Mouse (Mus musculus) kidney, embryonic 15.5 days (tissue): ENCODE data around the gene Rtraf. TPM values are rescaled to one million over a fixed set of nuclear protein-coding genes. Genes with fewer than 3 reads are reported as not detected.

ENCODE experiments used
- ATAC-seq: fragments of 200-750 bp; cut with Nextera tagmentation; replicated peaks from 2 replicates; pipeline ENCODE4 v1.8.0; 2017; ENCODE audit warnings: moderate TSS enrichment; ENCODE audit not compliant: low FRiP score
- H3K27ac ChIP-seq: fragments of 300-500 bp; sonication (generic); 2 replicates; pipeline ENCODE4 v1.5.1; 2015; ENCODE audit warnings: mild to moderate bottlenecking, inconsistent platforms
- H3K27me3 ChIP-seq: fragments of 300-500 bp; sonication (generic); 2 replicates; pipeline ENCODE4 v1.6.1; 2015; ENCODE audit warnings: inconsistent platforms
- H3K36me3 ChIP-seq: fragments of 300-500 bp; sonication (generic); 2 replicates; pipeline ENCODE4 v1.6.1; 2015; ENCODE audit warnings: inconsistent platforms
- H3K4me1 ChIP-seq: fragments of 300-500 bp; sonication (generic); 2 replicates; pipeline ENCODE4 v1.6.1; 2015; ENCODE audit warnings: inconsistent platforms
- H3K4me2 ChIP-seq: fragments of 300-500 bp; sonication (generic); 2 replicates; pipeline ENCODE4 v1.6.1; 2015; ENCODE audit warnings: moderate library complexity, mild to moderate bottlenecking, inconsistent platforms
- H3K4me3 ChIP-seq: fragments of 300-500 bp; sonication (generic); replicated peaks from 2 replicates; pipeline ENCODE4 v1.5.1; 2015; ENCODE audit warnings: mild to moderate bottlenecking, inconsistent platforms
- H3K9ac ChIP-seq: fragments of 300-500 bp; sonication (generic); 2 replicates; pipeline ENCODE4 v1.6.1; 2015; ENCODE audit warnings: mild to moderate bottlenecking, inconsistent platforms
- H3K9me3 ChIP-seq: fragments of 300-500 bp; sonication (generic); replicated peaks from 2 replicates; pipeline ENCODE4 v1.6.1; 2016; ENCODE audit warnings: inconsistent platforms
- whole genome bisulfite sequencing: fragments of 180-500 bp; shearing (Covaris S2); methylation state at CpG from one replicate; pipeline ENCODE4 v1.1.7; 2015; ENCODE audit warnings: mixed read lengths; 5-methylcytosine and 5-hydroxymethylcytosine counted together
- polyA plus RNA-seq: library from polyadenylated mRNA; unstranded; fragments of >200 nt; fragmentation: Nextera tagmentation; extraction: Ambion mirVana; gene quantifications from 2 replicates; pipeline ENCODE4 v1.2.1, GENCODE M21; 2015

Rtraf gene
- polyA plus RNA-seq, 1 experiment from 2014 or later, result 211 TPM

DNA sequence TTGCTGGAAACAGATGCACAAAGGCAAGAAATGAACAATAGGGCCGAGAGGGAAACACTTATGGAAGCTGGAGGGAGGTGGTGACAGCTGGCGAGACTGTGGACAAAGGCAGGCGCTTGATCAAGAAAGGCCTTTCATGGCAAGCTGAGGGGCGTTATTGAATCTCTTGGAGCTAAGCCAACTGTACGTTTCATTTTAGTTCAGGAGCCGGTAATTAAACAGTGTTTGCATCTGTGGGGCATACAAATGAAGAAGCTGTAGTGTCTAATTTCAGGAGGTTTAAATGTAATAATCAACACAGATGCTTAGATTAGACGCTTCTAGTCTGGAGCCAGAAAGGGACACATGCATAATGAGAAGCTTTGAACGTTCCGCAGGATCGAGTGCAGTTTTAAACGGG, 1.9 kb upstream of the Rtraf start:
- no peak for ATAC-seq
- no peaks in the 10 kb centered on the region for H3K9me3 ChIP-seq
- H3K36me3 ChIP-seq, result peaks cover 13% of the 10 kb centered on the region
- H3K27me3 ChIP-seq, result peaks cover 14% of the 10 kb centered on the region; the same call in 1 of the 2 replicates
- no peak overlapping the region for H3K27ac ChIP-seq
- no peak overlapping the region for H3K4me2 ChIP-seq
- peaks cover 15% of the 10 kb centered on the region for H3K4me1 ChIP-seq
- 79% methylated on average over 11 of the region's 11 CpGs for WGBS
- H3K4me3 ChIP-seq, result no peak overlapping the region
- H3K9ac ChIP-seq, result no peak overlapping the region

DNA sequence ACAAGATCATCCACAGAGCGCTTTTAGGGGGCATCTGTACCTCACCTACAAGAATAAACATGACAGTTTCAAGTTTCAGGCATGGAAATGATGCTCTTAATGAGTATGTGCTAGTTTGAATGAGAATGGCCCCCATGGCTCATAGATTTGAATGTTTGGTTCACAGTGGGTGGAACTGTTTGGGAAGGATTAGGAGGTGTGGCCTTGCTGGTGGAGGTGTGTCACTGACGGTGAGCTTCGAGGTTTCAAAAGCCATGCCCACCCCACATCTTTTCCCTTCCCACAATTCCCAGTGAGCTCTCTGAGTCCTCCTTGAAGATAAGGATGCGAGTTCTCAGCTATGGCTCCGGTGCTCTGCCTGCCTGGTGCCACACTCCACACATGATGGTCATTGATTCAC, 1.9 kb downstream of the Rtraf start:
- H3K4me2 ChIP-seq, result no peak overlapping the region
- peaks cover 15% of the 10 kb centered on the region for H3K4me1 ChIP-seq
- no peak overlapping the region for H3K9ac ChIP-seq
- H3K4me3 ChIP-seq, result no peak overlapping the region
- H3K27me3 ChIP-seq, result no peaks in the 10 kb centered on the region
- 95% methylated on average over 5 of the region's 5 CpGs for WGBS
- no peaks in the 10 kb centered on the region for H3K9me3 ChIP-seq
- no peak for ATAC-seq
- peaks cover 37% of the 10 kb centered on the region for H3K36me3 ChIP-seq
- H3K27ac ChIP-seq, result no peak overlapping the region

DNA sequence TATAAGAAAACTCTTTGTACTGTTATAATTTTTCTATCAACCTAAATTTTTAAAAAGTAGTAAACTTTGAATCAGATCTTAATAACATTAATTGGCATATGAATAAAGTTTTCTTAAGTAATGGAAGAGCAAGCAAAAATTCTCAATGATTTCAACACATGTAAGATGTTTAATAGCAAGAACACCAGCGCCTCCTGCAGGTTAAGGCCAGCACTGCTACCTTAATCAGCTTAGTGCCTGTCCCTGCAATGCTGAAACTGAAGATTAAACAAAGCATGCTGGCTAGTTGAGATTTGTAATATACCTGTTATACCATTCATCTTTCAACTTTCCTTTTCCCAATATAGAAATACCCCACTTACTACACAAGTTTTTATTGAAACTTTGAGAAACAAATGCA, 5.7 kb downstream of the Rtraf start:
- Histone ChIP-seq H3K36me3 (peaks cover 75% of the 10 kb centered on the region), H3K27me3 (no peaks in the 10 kb centered on the region), H3K9me3 (no peaks in the 10 kb centered on the region), H3K4me1 (peaks cover 6% of the 10 kb centered on the region), H3K4me3 (no peak overlapping the region), H3K4me2 (no peak overlapping the region), H3K9ac (no peak overlapping the region), H3K27ac (no peak overlapping the region)
- ATAC-seq, result no peak
- 13% methylated on average over 1 of the region's 1 CpGs for WGBS

DNA sequence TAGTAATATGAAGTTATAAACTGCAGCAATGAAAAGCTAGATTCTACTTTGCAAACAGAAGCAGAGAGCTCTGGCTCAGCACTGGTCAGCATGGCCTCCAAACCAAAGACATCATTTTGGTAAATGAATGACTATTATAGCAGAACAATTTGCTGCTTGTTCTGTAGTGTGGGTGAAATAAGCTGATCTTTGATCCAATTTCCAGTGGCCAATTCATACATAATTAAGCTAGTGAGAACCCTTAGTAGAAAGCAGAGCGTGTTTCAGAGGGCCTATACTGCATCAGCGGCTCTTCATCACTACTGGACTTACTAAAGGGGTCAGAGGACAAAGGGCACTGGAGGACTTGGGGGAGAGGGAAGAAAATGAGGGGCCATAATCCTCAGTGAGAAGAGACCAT, 10.6 kb downstream of the Rtraf start:
- Histone ChIP-seq H3K4me3 (no peak overlapping the region), H3K4me2 (no peak overlapping the region), H3K27ac (no peak overlapping the region), H3K9ac (no peak overlapping the region), H3K9me3 (no peaks in the 10 kb centered on the region), H3K36me3 (peaks cover 78% of the 10 kb centered on the region), H3K27me3 (no peaks in the 10 kb centered on the region), H3K4me1 (no peaks in the 10 kb centered on the region)
- ATAC-seq, result no peak
- 92% methylated on average over 2 of the region's 2 CpGs for WGBS

DNA sequence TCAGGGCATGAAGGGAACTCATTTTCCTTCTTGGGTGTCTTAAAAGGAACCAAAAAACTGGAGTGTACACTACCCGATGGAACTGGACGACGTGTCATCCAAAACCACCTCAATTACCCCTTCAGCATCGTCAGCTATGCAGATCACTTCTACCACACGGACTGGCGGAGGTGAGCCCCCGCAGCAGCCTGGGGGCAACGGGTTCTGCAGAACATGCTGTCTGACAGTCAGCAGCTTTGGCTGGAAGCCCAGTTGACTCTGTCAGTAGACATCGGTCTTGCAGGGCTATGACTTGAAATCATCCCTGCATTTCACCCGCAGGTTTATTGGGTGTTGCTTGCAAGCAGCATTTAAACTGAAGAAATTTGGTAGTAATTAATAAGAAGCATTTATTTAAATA, 13.7 kb downstream of the Rtraf start:
- WGBS, result 80% methylated on average over 10 of the region's 10 CpGs
- ATAC-seq, result no peak

DNA sequence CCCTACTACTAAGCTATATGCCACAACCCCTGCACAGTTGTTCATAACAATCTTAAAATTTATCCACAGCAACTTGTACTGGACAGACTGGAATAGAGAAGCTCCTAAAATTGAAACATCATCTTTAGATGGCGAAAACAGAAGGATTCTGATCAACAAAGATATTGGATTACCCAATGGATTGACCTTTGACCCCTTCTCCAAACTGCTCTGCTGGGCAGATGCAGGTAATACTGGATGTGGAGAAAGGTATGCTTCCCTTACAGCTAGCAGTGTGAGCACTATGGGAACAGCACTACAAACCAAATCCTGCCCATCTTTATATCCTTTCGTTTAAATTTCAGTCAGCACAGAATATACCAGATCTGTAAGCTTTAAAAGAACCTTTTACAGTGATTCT, 15.8 kb downstream of the Rtraf start:
- Histone ChIP-seq H3K27ac (no peak overlapping the region), H3K27me3 (no peaks in the 10 kb centered on the region), H3K4me1 (no peaks in the 10 kb centered on the region), H3K4me2 (no peak overlapping the region), H3K9ac (no peak overlapping the region), H3K4me3 (no peak overlapping the region), H3K36me3 (peaks cover 66% of the 10 kb centered on the region), H3K9me3 (no peaks in the 10 kb centered on the region)
- no peak for ATAC-seq
- WGBS, result 84% methylated on average over 2 of the region's 2 CpGs

More for the DNA sequence above, 13.7 kb downstream of the Rtraf start:
- no peaks in the 10 kb centered on the region for H3K9me3 ChIP-seq
- no peak overlapping the region for H3K9ac ChIP-seq
- no peak overlapping the region for H3K27ac ChIP-seq
- peaks cover 70% of the 10 kb centered on the region for H3K36me3 ChIP-seq
- H3K4me1 ChIP-seq, result no peaks in the 10 kb centered on the region
- no peak overlapping the region for H3K4me2 ChIP-seq
- no peak overlapping the region for H3K4me3 ChIP-seq
- H3K27me3 ChIP-seq, result no peaks in the 10 kb centered on the region

DNA sequence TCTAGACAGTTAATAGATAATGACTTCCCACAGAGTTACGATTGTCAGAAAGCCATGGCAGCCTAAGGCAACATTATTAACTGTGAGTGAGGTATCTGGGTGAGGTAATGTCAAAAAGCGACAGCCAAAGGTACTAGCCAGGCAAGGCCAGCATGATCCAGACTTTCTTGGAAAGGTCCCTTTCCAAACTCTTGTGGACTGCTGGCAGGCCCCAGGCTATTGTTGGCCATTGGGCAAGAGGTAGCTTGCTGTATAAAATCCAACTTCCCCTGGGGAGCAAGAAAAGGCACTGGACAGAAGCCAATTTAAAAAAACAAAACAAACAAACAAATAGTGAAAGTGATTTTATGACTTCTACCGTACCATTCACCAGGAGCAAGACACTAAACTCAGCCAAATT, 16.3 kb downstream of the Rtraf start:
- 85% methylated on average over 3 of the region's 3 CpGs for WGBS
- no peak overlapping the region for H3K4me3 ChIP-seq
- no peak overlapping the region for H3K9ac ChIP-seq
- H3K27ac ChIP-seq, result no peak overlapping the region
- H3K4me2 ChIP-seq, result no peak overlapping the region
- no peaks in the 10 kb centered on the region for H3K4me1 ChIP-seq
- ATAC-seq, result no peak
- no peaks in the 10 kb centered on the region for H3K9me3 ChIP-seq
- peaks cover 66% of the 10 kb centered on the region for H3K36me3 ChIP-seq
- no peaks in the 10 kb centered on the region for H3K27me3 ChIP-seq

DNA sequence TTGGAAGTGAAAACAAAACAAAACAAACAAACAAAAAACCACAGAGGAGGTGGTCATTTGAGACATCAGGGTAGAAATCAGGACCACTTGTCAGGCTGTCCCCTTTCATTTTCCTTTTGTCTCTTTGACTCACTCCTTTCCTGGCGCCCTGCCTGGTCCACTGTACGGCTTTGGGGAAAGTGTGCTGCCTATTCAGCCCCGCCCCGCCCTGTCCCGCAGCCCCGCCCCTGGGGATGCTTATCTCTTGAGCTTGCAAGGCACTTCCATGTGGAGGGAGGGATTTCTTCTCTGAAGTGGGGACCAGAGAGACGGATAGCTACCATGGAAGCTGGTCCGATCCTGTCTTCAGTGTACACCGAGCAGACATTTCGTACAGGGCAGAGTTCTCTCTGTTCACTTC, 20.0 kb downstream of the Rtraf start:
- H3K36me3 ChIP-seq, result peaks cover 75% of the 10 kb centered on the region
- H3K4me2 ChIP-seq, result no peak overlapping the region
- no peak for ATAC-seq
- no peaks in the 10 kb centered on the region for H3K27me3 ChIP-seq
- WGBS, result 77% methylated on average over 10 of the region's 10 CpGs
- H3K27ac ChIP-seq, result no peak overlapping the region
- no peak overlapping the region for H3K4me3 ChIP-seq
- H3K9me3 ChIP-seq, result no peaks in the 10 kb centered on the region
- no peaks in the 10 kb centered on the region for H3K4me1 ChIP-seq
- H3K9ac ChIP-seq, result no peak overlapping the region

DNA sequence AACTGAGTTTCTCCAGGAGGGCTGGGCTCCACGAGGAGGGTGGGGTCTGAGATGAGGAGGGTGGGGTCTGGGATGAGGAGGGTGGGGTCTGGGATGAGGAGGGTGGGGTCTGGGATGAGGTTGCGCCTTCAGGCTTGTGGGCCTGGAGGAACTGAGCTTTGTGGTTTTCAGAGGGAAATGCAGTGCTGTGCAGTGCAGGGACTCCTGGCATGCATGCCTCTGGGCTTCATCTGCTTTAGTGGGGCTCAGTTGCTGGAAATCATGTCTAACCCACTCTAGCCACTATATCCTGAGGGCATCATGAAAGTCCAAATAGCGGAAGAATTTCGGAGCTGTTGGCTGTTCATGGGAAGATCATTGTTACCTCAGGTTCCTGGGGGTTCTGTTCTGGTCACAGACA, 20.4 kb downstream of the Rtraf start:
- no peak overlapping the region for H3K9ac ChIP-seq
- no peaks in the 10 kb centered on the region for H3K4me1 ChIP-seq
- H3K36me3 ChIP-seq, result peaks cover 79% of the 10 kb centered on the region
- no peak overlapping the region for H3K4me2 ChIP-seq
- ATAC-seq, result no peak
- no peak overlapping the region for H3K27ac ChIP-seq
- no peaks in the 10 kb centered on the region for H3K9me3 ChIP-seq
- WGBS, result 71% methylated on average over 4 of the region's 4 CpGs
- no peaks in the 10 kb centered on the region for H3K27me3 ChIP-seq
- H3K4me3 ChIP-seq, result no peak overlapping the region

DNA sequence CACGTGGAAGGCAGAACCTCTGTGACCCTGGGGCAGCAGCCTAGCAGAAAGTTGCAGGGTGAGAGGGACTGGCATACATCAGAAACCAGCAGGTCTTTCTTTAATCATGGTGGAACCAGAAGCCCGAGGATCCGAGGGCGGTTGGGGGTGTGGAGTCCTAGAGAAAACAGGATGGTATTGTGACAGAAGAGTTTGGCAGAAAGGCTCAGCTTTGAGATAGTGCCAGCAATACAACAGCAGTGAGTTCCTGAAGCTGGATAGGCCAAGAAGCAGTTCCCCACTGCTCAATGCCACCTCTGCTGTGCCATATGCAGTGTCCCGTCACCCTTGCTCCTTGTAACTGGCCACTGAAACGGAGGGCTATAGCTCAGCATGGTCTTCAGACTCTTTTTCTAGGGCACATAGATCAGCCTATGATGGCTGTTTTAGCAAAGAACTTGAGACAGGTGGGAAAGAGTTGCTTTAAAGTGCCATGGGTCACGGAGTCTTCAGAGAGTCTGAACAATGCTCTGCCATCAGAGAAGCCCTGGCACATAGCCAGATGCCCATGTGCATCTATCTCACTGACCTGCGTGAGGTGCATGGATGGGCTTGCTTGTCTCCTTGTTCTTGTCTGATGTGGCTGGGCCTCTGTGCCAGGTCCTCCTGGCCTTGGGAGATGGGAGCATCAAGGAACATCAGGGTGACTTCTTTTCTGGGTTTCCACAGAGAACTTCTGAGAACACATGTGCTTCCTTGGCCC, 22.0 kb downstream of the Rtraf start:
- H3K4me3 ChIP-seq, result no peak overlapping the region
- peaks cover 87% of the 10 kb centered on the region for H3K36me3 ChIP-seq
- no peak for ATAC-seq
- H3K27me3 ChIP-seq, result no peaks in the 10 kb centered on the region
- no peak overlapping the region for H3K9ac ChIP-seq
- no peaks in the 10 kb centered on the region for H3K4me1 ChIP-seq
- H3K4me2 ChIP-seq, result no peak overlapping the region
- H3K9me3 ChIP-seq, result no peaks in the 10 kb centered on the region
- 84% methylated on average over 8 of the region's 8 CpGs for WGBS
- H3K27ac ChIP-seq, result no peak overlapping the region

DNA sequence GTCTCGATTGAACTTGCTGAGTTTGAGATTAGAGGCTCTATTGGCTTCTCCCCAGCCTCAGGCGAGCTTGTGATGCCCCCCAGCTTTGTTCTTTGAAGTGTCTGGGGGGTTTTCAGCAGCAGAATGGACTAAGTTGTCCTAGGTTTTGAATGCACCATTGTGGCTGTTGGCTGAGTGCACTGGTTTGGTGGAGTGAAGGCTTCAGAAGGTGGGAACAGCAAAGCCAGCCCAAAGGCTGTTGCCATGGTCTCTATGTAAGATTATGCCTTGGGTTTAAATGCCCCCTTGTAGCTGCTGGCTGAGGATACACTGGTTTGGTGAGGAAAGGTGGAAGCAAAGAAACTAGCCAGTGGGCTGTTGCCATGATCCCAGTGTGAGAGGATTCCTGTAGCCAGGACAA, 23.1 kb downstream of the Rtraf start:
- Histone ChIP-seq H3K36me3 (peaks cover 80% of the 10 kb centered on the region), H3K27me3 (no peaks in the 10 kb centered on the region), H3K4me3 (no peak overlapping the region), H3K9me3 (no peaks in the 10 kb centered on the region), H3K4me1 (no peaks in the 10 kb centered on the region), H3K9ac (no peak overlapping the region), H3K4me2 (no peak overlapping the region), H3K27ac (no peak overlapping the region)
- 66% methylated on average over 2 of the region's 2 CpGs for WGBS
- ATAC-seq, result no peak

DNA sequence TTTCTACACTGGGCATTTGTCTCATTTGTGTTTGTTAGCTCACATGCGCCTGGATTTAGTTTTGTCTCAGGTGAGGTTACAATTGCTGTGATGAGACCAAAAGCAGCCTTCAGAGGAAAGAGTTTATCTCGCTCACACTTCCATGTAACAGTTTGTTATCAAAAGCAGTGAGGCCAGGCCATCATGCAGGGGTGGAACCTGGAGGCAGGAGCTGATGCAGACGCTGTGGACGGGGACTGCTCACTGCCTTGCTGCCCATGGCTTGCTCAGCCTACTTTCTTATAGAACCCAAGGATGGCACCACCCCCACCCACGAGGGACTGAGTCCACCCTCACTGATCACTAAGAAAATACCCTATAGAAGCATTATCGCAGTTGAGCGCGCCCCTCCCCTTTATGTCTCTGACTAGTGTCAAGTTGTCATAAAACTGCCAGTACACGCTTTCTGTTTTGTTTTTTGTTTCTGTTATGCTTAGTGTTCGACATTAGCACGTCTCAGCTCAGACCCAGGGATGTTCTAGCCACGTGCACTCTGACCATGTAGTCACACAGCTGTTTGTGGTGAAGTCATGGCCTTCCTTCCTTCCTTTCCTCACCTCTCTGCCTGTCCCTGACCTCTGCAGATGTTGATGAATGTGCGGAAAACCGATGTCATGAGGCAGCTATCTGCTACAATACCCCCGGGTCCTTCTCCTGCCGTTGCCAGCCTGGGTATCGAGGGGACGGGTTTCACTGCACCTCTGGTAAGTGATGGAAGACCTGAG, 26.9 kb downstream of the Rtraf start:
- H3K9ac ChIP-seq, result no peak overlapping the region
- no peak overlapping the region for H3K4me2 ChIP-seq
- no peaks in the 10 kb centered on the region for H3K27me3 ChIP-seq
- H3K4me1 ChIP-seq, result no peaks in the 10 kb centered on the region
- no peaks in the 10 kb centered on the region for H3K9me3 ChIP-seq
- H3K36me3 ChIP-seq, result peaks cover 63% of the 10 kb centered on the region
- H3K27ac ChIP-seq, result no peak overlapping the region
- 77% methylated on average over 18 of the region's 18 CpGs for WGBS
- peak; percentile 25; the same call in 1 of the 2 replicates for ATAC-seq
- H3K4me3 ChIP-seq, result no peak overlapping the region
